Mouse (Mus musculus) left cerebral cortex, adult 9 months (tissue): ENCODE results near the gene Ankrd2.

Source experiments
- DNase-seq, 2 experiments: peaks; one replicate each; pipeline ENCODE4 v3.0.0; 2022; ENCODE audit warnings: low spot score in 2 of 2

Gene Ankrd2

GRCm38 (mm10) chr19:42015001-42015400, 20.8 kb upstream of the Ankrd2 start:
- no peak for DNase-seq

- DNase-seq: no peak
Observed at GRCm38 (mm10) chr19:42016251-42016650, 19.5 kb upstream of the Ankrd2 start.

- peak in 1 of 2 experiments; percentile 58 for DNase-seq
Observed at GRCm38 (mm10) chr19:42016840-42017239, 19.0 kb upstream of the Ankrd2 start.

- peak in 1 of 2 experiments; percentile 53 for DNase-seq
Observed at GRCm38 (mm10) chr19:42017399-42018247, 18.2 kb upstream of the Ankrd2 start.

GRCm38 (mm10) chr19:42019011-42019522, 16.7 kb upstream of the Ankrd2 start:
- no peak for DNase-seq

- DNase-seq: no peak
Observed at GRCm38 (mm10) chr19:42021681-42022541, 13.9 kb upstream of the Ankrd2 start.

- DNase-seq: no peak
Observed at GRCm38 (mm10) chr19:42022542-42022848, 13.3 kb upstream of the Ankrd2 start.

- DNase-seq: peak; percentile 45 to 89
Observed at GRCm38 (mm10) chr19:42026158-42026557, 9.6 kb upstream of the Ankrd2 start.

GRCm38 (mm10) chr19:42031112-42031511, 4.7 kb upstream of the Ankrd2 start:
- DNase-seq: no peak

- no peak for DNase-seq
Observed at GRCm38 (mm10) chr19:42033611-42034010, 2.2 kb upstream of the Ankrd2 start.

GRCm38 (mm10) chr19:42034146-42034775, 1.5 kb upstream of the Ankrd2 start:
- DNase-seq: no peak

- peak in 1 of 2 experiments; percentile 14 for DNase-seq
Observed at GRCm38 (mm10) chr19:42034881-42035455, 832 bp upstream of the Ankrd2 start.

GRCm38 (mm10) chr19:42036357-42036756, 557 bp downstream of the Ankrd2 start:
- no peak for DNase-seq

GRCm38 (mm10) chr19:42037167-42037702, 1.4 kb downstream of the Ankrd2 start:
- DNase-seq: no peak

- DNase-seq: no peak
Observed at GRCm38 (mm10) chr19:42038310-42038709, 2.5 kb downstream of the Ankrd2 start.

GRCm38 (mm10) chr19:42043988-42044387, 8.2 kb downstream of the Ankrd2 start:
- no peak for DNase-seq

GRCm38 (mm10) chr19:42045269-42046102, 9.7 kb downstream of the Ankrd2 start, which contains the start of gene Hoga1:
Gene Hoga1 (plus strand): TSS chr19:42045610.
- peak in 1 of 2 experiments; percentile 50 for DNase-seq

GRCm38 (mm10) chr19:42050251-42050650, 14.5 kb downstream of the Ankrd2 start:
- no peak for DNase-seq

GRCm38 (mm10) chr19:42051351-42051750, 15.6 kb downstream of the Ankrd2 start:
- no peak for DNase-seq

GRCm38 (mm10) chr19:42051948-42052347, 16.1 kb downstream of the Ankrd2 start, which contains the start of gene 4933411K16Rik:
Gene 4933411K16Rik (plus strand): TSS chr19:42052248.
- DNase-seq: no peak
